Mouse (Mus musculus): ENCODE measurements around the gene Tmsb4x.

Gene Tmsb4x

DNA sequence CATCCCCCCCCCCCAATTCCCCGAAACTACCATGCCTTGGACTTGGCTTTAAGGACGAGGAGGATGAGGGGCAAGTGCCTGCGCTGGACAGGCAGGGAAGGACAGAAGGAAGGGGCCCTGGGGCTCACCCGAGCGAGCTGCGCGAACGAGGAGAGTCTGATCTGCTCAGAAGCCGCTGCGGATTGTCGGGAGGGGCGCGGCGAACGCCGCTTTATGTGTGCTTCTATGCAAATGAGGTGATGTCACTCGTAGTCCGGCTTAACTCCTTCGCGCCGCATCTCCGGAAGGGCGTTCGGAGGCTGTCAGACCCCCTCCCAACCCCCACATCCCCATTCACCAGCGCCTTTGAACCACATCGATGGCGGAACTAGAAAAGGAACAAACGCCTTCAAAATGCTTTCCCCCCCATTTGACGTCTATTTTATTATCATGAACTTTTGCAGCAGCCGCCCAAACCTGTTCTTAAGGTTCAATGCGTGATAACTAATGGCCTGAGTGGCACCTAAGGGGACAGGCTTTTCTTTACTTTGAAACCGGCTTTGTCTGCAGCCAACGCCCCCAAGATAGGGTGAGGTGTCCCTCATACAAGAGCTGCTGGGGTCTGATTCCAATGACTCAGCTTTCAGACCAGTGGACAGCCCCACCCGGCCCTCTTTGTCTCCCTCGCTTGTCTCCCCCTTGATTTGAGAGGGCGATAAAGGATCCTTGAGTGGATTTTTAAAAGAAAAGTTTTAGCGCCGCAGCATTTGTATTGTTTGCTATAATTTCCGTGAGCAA lies at the start of gene Tmsb4x:
Gene Tmsb4x, minus strand, starts transcription at position 338 of the 777 bp plus-strand sequence.
- DNase-seq: peak; percentile 74 to 86

DNA sequence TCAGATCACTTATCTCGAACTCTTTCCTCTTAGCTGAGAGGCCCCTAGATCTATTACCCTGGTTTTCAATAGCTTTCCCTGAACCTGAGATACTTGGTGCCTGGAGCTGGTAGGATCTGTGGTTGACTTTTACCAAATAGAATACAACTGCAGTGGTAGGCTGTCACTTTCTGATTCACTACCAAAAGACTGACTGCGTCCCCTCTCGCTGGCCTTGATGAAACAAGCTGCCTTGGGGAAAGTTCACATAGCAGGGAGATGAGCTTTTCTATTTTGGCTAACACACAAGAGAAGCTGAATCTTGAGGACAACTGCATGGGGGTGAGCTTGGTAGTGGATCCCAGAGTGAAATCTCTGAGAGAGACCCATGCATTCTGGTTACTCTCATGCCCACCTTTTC lies 32.6 kb upstream of the Tmsb4x start:
- no peak for DNase-seq

DNA sequence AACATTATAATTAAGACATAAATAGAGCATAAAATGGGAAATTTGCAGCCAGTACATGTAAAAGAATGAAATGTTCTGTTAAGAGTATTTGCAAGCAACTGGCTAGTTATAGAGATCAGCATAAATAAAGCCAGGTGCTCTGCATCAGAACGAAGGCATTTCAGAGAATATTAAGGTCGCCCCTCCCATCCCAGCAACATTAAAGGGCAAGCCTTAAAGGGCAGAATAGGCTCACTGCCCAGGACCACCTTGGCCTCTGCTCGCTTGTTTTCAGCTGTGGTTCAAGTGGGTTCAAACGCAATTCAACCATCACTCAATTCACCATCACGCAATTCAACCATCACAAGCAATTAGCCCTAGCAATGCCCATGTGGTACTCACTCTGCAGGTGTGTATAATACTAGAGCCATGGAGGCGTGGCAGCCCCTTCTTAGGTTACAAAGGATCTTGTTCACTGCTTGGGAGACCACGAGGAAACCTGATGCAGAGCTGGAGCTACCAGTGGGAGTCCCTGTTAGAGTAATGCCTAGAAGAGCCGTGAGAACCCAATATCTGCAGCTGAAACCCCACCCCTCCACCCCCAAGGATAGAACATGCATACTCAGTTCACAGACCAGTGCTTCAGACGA lies 30.3 kb upstream of the Tmsb4x start:
- no peak for DNase-seq

DNA sequence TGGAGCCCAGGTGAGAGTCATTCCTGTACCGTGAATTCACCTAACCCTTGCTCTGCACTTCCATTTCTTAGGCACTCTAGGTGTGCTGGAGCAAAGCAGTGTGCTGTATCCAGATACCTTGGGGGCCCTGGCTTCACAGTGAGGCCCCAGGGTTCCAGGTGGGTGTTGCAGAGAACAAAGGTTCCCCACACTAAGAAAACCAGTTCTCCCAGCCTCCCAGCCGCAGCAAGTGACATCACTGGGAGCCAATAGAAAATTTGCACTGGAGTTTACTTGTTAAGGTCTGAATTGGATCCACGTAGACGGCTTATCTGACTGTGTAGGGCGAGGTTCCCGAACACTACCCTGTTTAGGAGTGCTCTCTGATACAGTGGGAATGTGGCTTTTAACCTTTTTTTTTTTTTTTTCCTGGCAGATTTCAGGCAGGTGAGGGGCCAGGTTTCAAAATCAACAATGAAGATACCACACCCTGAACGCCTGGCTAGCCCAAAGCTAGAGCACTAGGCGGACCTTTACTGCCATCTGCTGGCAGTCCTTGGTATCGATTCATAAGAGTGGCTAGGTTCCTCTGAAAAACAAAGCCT lies 24.1 kb upstream of the Tmsb4x start:
- peak; percentile 67 to 82 for DNase-seq

DNA sequence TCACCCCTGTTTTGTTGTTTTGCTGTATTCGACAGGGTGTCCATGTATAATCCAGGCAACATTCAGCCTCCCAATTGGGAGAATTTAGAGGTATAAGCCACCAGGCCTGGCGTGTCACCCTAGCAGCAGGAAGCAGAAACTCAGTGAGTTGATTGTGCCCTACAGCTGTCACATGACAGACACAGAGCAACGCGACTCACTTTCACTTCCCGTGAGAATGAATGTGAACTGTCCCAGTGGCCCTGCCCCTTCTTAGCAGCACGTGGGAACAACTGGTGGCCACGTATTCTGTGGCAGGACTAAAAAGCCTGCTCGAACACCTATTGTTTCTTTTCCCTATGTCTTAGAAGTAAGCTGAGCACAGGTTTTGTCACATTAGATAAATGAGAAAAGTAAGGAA lies 22.0 kb upstream of the Tmsb4x start:
- no peak for DNase-seq

DNA sequence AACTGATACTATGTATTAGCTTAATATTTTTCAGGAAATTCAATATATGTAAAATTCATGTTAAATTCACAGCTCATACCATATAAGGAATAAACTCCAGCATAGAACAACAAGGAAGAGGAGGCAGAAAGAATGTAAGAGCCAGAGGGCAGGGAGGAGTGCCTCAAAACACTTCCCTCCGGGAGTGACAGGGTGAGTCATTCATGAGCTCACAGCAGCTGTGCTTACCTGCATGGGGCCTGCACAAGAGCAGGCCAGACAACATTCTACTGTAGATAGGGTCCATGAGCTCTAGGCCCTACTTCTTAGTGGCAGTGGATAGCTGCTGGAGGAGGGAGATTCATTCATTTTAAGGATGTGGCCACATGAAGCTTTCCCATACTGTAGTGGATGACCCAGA lies 20.7 kb upstream of the Tmsb4x start:
- DNase-seq: no peak

DNA sequence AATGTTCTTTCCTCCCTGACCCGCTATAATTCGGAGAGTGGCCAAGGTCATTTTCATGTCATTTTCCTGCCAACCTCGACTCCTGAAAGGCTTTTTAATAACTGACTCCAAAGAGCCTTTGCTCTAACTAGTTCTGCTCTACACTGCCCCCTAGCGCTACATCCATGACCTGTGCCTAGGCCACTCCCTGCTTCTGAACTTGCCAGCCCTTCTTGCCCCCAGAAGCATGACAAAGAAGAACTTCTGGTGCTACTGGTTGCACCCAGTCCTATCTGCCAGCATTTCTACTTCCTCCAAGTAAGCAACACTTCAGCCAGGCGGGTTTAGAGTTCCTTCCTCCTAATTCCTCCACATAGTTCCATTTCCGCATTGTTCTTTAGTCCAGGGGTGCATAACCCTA lies 20.1 kb upstream of the Tmsb4x start:
- DNase-seq: peak; percentile 48 to 67

DNA sequence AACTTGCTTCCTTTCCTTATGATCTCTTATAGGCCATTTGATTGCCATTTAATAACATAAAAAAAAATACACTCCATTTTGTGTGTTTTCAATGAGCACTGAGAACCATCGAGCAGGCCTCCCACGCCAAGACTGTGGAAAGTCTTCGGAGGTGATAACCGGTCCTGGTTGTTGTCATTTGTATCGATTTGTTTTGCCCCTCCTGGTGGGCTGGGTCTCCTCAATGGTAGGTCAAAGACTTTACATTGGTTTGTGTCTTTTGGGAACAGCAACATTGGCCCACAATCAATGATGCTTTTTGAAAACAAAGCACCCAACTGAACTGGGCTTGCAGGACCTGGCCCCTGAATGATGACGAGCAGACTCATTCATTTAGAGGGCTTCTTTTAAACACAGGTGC lies 18.6 kb upstream of the Tmsb4x start:
- no peak for DNase-seq

DNA sequence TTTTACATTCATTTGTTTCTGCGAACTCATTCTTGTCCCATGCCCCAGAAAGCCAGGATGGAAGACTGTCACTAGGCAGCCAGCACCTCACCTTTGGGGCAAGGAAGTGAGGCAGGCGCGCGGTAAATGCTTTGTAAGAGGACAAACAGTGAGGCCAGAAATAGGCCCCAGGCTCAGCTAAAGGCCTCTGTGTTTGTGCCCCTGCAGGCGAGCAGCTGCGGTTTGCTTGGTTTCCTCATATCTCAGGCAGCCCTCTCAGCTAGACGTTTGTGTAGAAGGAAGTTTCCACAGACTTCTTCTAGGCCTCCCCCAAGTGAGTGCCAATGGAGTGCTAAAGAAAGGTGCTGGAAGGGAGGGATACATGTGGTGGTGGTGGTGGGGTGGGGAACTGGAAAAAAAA lies 18.0 kb upstream of the Tmsb4x start:
- peak in 1 of 2 experiments; percentile 35 for DNase-seq

DNA sequence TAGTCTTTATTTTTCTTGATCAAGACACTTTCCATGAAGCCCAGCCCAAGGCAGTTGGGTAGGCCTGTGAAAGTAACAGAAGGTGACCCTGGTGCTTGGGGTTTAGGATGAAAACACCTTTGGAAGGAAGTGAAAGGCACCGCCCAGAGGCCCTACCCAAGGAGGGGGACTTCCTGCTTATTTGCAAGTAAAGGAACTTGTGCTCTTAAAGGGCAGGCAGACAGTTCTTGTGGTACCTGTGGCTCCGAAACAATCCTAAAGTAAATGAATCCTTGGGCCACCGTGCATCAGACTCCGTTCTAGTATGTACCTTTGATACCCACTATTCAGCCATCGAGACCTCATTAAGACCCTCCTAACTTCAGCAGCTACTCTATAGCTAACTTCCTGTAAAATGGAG lies 17.5 kb upstream of the Tmsb4x start:
- no peak for DNase-seq

DNA sequence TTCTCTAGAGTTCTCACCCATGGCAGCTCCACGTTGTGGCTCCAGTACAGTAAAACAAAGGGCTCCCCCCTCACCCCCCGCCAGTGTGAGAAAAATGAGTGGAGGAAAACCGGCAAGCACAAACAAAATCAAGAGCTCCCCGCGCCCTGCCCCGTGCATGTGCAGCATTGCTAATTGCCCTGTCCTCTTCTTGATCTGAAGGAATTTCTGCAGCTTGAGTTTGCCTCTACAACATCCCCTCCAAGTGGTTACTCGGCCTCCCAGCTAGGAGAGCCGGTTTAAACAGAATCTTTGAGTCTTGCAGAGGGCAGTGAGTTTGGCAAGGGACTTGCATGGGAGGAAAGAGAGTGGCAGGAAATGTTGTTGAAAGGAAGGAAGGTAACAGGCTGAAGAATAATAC lies 3.6 kb upstream of the Tmsb4x start:
- peak; percentile 29 to 52 for DNase-seq

DNA sequence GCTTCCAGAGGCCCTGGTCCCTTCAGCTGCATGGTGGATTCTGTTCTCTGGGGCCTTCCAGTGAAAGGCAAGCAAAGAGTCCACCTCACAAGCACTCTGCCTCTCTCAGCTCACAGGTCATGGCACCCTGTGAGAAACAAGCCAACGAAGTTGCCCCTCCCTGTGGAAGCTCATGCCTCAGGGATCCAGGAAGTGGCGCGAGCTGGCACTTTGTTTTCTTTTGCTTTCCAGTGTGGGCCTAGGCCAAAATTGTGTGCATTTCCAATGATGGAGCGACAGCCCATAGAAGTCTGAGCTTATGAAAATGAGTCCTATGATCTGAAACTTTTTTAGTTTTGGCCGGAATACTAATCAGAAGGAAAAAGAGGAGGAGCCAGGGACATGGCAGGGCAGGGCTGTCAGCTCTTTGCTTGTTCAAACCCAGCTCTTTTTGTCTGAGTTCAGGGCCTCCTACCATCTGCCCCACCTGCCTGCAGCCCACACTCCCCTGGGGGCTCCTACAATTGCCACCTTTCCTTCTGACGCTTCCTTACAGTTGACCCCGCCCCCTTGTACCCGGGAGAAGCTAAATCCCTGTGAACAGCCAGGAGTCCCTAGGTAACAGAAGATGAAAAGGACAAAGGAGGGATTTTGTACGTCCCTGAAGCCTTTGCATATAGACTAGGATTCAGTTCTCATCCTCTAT lies 2.9 kb upstream of the Tmsb4x start:
- DNase-seq: peak in 1 of 2 experiments; percentile 36

DNA sequence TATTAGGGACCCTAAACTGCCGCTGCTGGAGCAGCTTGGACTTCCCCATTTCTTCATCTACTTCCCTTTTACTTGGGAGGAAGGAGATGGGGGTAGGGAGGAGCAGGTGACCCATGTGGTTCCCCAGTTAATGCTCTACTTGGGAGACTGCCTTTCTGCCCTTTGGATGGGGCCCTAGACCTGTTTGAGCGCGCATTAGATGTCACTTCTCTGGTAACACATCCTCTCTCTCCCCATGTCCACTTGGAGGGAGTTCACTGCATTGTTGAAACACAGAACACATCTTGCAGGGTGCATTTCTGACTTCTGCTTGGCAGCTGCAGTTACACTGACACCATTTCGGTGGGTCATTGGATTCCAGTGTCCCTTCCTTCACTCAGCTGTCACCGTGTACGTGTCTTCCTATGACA lies 1.2 kb upstream of the Tmsb4x start:
- DNase-seq: peak; percentile 14 to 33

DNA sequence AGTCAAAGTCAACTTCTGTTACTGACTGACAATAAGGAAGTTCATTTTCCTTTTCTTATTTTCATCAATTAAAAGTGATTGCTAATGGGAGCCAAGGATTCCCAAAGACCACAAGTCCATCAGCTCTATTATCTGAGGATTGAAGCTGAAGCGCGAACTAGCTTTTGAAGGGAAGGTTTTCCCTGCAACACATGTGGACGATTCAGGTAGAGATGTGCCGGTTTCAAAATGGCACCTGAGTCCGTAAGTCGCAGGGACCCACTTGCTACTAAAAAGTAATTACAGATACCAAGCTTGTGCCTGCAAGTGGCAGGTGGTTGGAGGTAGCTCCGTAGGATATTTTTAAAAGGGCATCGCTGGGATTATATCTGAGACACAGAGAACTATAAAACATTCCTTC lies 713 bp upstream of the Tmsb4x start:
- no peak for DNase-seq

DNA sequence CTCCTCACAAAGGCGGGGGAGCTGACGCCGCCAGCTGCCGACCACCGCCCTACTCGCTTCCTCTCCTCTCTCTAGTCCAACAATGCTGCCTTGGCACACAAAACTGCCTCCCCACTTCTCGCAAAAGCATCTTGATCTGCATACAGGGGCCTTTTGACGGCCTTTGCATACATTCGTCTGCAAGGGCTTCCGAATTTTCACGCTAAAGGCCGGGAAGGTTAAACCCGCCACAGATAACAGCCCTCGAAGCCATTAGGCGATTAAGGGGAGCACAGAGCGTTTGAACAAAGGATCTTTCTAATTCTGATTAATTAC lies 652 bp downstream of the Tmsb4x start:
- peak; percentile 19 to 60 for DNase-seq

DNA sequence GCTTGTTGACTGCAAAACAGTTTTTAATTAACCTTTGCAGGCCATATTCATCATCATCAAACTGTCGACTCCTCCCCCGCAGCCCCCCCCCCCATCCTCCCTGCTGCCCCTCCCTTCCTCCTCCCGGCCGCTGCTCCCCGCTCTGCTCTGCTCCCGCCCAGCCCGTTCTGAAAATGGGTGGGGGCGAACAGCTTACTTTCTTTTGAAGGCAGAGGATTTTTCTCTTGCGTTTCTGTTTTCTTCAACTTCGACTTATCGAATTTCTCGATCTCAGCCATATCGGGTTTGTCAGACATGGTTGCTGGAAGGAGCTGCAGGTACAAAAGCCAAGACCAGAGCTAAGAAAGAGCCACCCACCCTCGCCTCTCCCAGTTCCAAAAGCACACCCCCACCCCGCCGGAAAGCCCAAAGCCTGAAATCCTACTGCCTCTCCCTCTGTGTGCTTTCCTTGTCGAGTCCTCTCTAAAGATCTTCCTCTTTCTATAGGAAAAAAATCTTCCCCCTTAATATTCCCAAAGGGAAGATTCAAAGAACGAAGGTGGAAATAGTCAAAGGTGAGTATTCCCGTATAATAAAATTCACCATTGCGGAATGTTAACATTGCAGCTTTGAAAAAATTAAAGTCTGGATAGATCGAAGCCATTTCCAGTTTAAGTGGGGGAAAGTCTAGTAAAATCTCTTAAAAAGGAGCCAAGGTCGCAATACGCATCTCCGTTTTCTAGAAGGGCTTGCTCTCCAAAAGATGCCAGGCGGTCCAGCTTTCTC lies 1.2 kb downstream of the Tmsb4x start:
- DNase-seq: peak in 1 of 2 experiments; percentile 55

DNA sequence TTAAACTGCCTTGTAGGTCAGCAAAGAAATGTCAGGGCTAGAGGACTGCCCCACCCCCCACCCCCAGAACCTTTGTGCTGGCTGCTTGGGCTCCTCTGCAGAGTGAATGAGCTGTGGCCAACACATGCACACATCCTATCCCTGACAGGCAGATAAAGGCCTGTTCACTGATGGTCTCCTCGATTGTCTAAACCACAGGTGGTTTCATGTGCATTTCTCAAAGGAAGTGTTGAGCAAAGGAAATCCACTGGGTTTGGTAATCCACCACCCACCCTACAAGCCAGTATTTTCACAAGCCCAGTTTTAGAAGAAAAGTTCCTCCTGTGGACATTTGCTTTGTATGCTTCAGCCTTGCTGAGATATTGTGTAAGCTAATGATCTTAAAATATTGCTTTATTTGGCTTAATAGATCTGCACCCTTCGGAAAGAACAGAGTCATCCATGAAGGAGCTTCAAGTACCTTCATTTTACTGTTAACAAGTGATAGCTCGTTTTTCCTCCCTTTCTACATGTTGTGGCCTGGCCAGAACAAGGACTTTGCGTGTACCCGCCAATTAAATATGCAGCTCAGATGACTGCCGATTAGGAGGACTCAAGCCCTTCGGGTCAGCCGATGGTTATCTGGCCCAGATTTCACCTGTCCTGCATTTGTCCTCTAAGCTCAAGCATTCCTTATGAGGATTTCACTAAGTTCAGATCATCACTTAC lies 3.1 kb downstream of the Tmsb4x start:
- DNase-seq: no peak

DNA sequence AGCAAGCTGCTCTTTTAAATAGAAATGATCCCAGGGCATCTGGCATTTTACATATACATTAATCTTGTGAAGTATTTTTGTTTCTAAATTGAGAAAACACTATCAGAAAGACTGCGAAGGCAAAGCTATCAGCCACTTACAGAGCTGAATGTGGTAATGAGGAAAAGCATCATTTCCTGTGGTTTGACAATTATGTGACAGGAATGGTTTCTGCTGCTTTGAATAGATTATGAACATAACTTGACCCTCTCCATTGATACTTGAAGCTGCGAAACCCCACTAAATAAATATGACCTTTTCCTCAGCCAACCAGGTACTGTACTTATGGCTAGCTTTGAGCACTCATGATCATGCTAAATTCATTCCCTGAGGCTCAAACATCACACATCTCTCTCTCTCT lies 7.8 kb downstream of the Tmsb4x start:
- no peak for DNase-seq

DNA sequence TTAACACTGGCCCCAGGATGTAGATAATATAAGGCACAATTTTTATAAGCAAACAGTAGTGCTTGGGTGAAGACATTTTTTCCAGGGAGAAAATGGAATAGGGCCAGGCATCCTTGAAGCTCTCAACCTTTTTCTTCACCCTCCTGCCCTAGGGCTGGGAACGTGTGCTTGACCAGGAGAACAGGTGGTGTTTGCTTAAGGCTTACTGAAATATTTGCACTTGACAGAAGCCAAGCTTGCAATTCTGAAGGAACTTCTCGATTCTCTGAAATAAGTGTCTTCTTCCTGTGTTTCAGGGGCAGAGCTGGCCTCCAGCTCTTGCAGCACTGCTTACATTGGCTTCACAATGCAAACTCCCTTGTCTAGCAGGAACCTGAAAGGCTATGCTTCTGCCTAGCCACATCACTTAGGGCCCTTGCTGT lies 13.9 kb downstream of the Tmsb4x start:
- no peak for DNase-seq

DNA sequence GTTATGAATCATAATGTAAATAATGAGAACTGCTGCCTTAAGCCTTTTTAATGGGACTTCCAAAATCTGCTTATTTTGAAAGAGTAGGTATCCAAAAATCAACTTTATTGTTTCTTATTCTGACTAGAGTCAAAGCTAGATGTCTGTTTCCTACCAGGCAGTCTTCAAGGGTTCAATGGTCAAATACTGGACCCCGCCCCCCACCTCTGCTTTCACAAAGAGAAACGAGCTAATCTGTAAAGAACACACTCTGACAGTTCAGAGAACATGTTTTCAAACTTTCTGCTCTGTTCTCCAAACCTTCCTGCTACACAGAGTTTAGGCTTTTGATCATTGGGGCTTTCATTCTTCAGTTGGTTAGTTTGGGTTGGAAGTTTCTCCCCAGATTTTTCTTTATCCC lies 22.8 kb downstream of the Tmsb4x start:
- peak; percentile 29 to 31 for DNase-seq

DNA sequence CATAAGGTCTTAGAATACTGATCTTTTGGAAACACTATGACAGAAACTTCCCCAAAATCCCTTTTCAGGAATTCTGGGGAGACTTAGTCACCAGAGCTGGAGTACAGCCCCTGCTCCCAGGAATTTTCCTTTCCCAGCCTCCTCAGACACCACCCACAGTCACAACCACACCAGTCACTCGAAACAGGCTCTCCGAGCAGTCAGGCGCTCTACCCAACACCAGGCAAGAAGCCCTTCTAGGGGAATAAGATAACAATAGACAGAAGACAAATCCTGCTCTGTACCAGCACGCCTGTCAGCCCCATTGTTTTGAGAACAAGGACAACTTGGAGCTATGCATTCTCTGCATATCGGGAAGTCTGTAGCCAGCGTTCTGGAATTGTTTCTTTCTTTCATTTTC lies 25.6 kb downstream of the Tmsb4x start:
- DNase-seq: no peak

DNA sequence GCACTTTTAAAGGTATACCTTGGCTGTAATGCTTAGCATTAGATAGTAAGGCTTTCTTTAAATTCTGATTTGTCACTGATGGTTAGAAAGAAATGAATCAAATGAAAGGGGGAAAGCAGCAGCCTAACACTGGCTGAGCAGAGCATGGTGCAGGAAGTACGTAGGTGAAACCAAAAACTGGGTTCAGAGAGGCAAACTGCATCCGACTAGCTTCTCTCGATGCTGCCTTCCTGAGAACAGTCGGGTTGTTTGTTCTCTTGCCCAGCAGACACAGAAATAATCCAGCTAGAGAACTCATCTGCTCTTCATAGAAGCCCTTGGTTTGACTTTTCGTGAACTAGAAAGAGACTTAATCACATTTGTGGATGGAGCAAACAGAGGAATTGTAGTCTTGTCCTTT lies 26.7 kb downstream of the Tmsb4x start:
- no peak for DNase-seq
